Mouse (Mus musculus) kidney, embryonic 15.5 days (tissue): ENCODE measurements around the gene Arhgap33. TPM values are rescaled to one million over a fixed set of nuclear protein-coding genes. Genes with fewer than 3 reads are reported as not detected.
A peak's percentile ranks its signal among the peaks of the same experiment; 100 is the strongest.

Experiments
- ATAC-seq: fragments of 200-750 bp; cut with Nextera tagmentation; replicated peaks from 2 replicates; pipeline ENCODE4 v1.8.0; 2017; ENCODE audit warnings: moderate TSS enrichment; ENCODE audit not compliant: low FRiP score
- H3K27ac ChIP-seq: fragments of 300-500 bp; sonication (generic); 2 replicates; pipeline ENCODE4 v1.5.1; 2015; ENCODE audit warnings: mild to moderate bottlenecking, inconsistent platforms
- H3K27me3 ChIP-seq: fragments of 300-500 bp; sonication (generic); 2 replicates; pipeline ENCODE4 v1.6.1; 2015; ENCODE audit warnings: inconsistent platforms
- H3K36me3 ChIP-seq: fragments of 300-500 bp; sonication (generic); 2 replicates; pipeline ENCODE4 v1.6.1; 2015; ENCODE audit warnings: inconsistent platforms
- H3K4me1 ChIP-seq: fragments of 300-500 bp; sonication (generic); 2 replicates; pipeline ENCODE4 v1.6.1; 2015; ENCODE audit warnings: inconsistent platforms
- H3K4me2 ChIP-seq: fragments of 300-500 bp; sonication (generic); 2 replicates; pipeline ENCODE4 v1.6.1; 2015; ENCODE audit warnings: moderate library complexity, mild to moderate bottlenecking, inconsistent platforms
- H3K4me3 ChIP-seq: fragments of 300-500 bp; sonication (generic); replicated peaks from 2 replicates; pipeline ENCODE4 v1.5.1; 2015; ENCODE audit warnings: mild to moderate bottlenecking, inconsistent platforms
- H3K9ac ChIP-seq: fragments of 300-500 bp; sonication (generic); 2 replicates; pipeline ENCODE4 v1.6.1; 2015; ENCODE audit warnings: mild to moderate bottlenecking, inconsistent platforms
- H3K9me3 ChIP-seq: fragments of 300-500 bp; sonication (generic); replicated peaks from 2 replicates; pipeline ENCODE4 v1.6.1; 2016; ENCODE audit warnings: inconsistent platforms
- WGBS: fragments of 180-500 bp; shearing (Covaris S2); methylation state at CpG from one replicate; pipeline ENCODE4 v1.1.7; 2015; ENCODE audit warnings: mixed read lengths; 5-methylcytosine and 5-hydroxymethylcytosine counted together
- polyA plus RNA-seq: library from polyadenylated mRNA; unstranded; fragments of >200 nt; fragmentation: Nextera tagmentation; extraction: Ambion mirVana; gene quantifications from 2 replicates; pipeline ENCODE4 v1.2.1, GENCODE M21; 2015

The Arhgap33 gene
- 11.7 and 16.0 TPM in 2 replicates for polyA plus RNA-seq

- Histone ChIP-seq H3K27me3 (no peaks in the 10 kb centered on the region), H3K4me2 (peak within 1 kb of the TSS; percentile 89), H3K9me3 (no peaks in the 10 kb centered on the region), H3K36me3 (peaks cover 52% of the 10 kb centered on the region), H3K9ac (peak within 1 kb of the TSS; percentile 65), H3K4me3 (peak within 1 kb of the TSS; percentile 85), H3K4me1 (peaks cover 29% of the 10 kb centered on the region), H3K27ac (peak within 1 kb of the TSS; percentile 74)
- under 1% methylated on average over 53 of the region's 84 CpGs for WGBS
- peak; percentile 93 for ATAC-seq
Observed at GRCm38 (mm10) chr7:30534633-30535577, at the start of gene Arhgap33. Arhgap33 (minus strand) TSS chr7:30535060.

GRCm38 (mm10) chr7:30584339-30584738, 49.5 kb upstream of the Arhgap33 start:
- WGBS, result 85% methylated on average over 10 of the region's 10 CpGs

GRCm38 (mm10) chr7:30581547-30581946, 46.7 kb upstream of the Arhgap33 start:
- Histone ChIP-seq H3K4me3 (no peak overlapping the region), H3K9me3 (no peaks in the 10 kb centered on the region), H3K27me3 (no peaks in the 10 kb centered on the region), H3K27ac (no peak overlapping the region), H3K36me3 (peaks cover 100% of the 10 kb centered on the region), H3K4me2 (no peak overlapping the region), H3K9ac (no peak overlapping the region), H3K4me1 (peaks cover 3% of the 10 kb centered on the region; the same call in 1 of the 2 replicates)
- no peak; the same call in 1 of the 2 replicates for ATAC-seq
- WGBS, result 86% methylated on average over 16 of the region's 16 CpGs

More at GRCm38 (mm10) chr7:30584339-30584738, 49.5 kb upstream of the Arhgap33 start:
- no peaks in the 10 kb centered on the region for H3K27me3 ChIP-seq
- no peak overlapping the region for H3K4me2 ChIP-seq
- peaks cover 73% of the 10 kb centered on the region for H3K36me3 ChIP-seq
- H3K4me3 ChIP-seq, result no peak overlapping the region
- no peak for ATAC-seq
- H3K27ac ChIP-seq, result no peak overlapping the region
- H3K9me3 ChIP-seq, result no peaks in the 10 kb centered on the region
- peaks cover 15% of the 10 kb centered on the region for H3K4me1 ChIP-seq
- H3K9ac ChIP-seq, result no peak overlapping the region

GRCm38 (mm10) chr7:30579950-30580349, 45.1 kb upstream of the Arhgap33 start:
- H3K36me3 ChIP-seq, result peaks cover 100% of the 10 kb centered on the region
- no peaks in the 10 kb centered on the region for H3K9me3 ChIP-seq
- ATAC-seq, result no peak
- no peak overlapping the region for H3K9ac ChIP-seq
- no peaks in the 10 kb centered on the region for H3K27me3 ChIP-seq
- H3K27ac ChIP-seq, result no peak overlapping the region
- 94% methylated on average over 8 of the region's 8 CpGs for WGBS
- H3K4me1 ChIP-seq, result no peaks in the 10 kb centered on the region
- no peak overlapping the region for H3K4me3 ChIP-seq
- no peak overlapping the region for H3K4me2 ChIP-seq

GRCm38 (mm10) chr7:30572969-30573368, 38.1 kb upstream of the Arhgap33 start:
- no peaks in the 10 kb centered on the region for H3K27me3 ChIP-seq
- H3K4me3 ChIP-seq, result no peak overlapping the region
- no peaks in the 10 kb centered on the region for H3K4me1 ChIP-seq
- no peak overlapping the region for H3K4me2 ChIP-seq
- peaks cover 98% of the 10 kb centered on the region for H3K36me3 ChIP-seq
- WGBS, result 74% methylated on average over 2 of the region's 2 CpGs
- H3K9me3 ChIP-seq, result no peaks in the 10 kb centered on the region
- H3K27ac ChIP-seq, result no peak overlapping the region
- H3K9ac ChIP-seq, result no peak overlapping the region
- no peak for ATAC-seq

- 92% methylated on average over 5 of the region's 5 CpGs for WGBS
- H3K27ac ChIP-seq, result no peak overlapping the region
- ATAC-seq, result no peak
- no peak overlapping the region for H3K9ac ChIP-seq
- no peak overlapping the region for H3K4me3 ChIP-seq
- no peaks in the 10 kb centered on the region for H3K4me1 ChIP-seq
- no peaks in the 10 kb centered on the region for H3K9me3 ChIP-seq
- no peak overlapping the region for H3K4me2 ChIP-seq
- H3K27me3 ChIP-seq, result no peaks in the 10 kb centered on the region
- H3K36me3 ChIP-seq, result peaks cover 96% of the 10 kb centered on the region
Observed at GRCm38 (mm10) chr7:30572389-30572788, 37.5 kb upstream of the Arhgap33 start.

GRCm38 (mm10) chr7:30567555-30567954, 32.7 kb upstream of the Arhgap33 start:
- Histone ChIP-seq H3K27me3 (no peaks in the 10 kb centered on the region), H3K4me1 (peaks cover 11% of the 10 kb centered on the region), H3K9ac (no peak overlapping the region), H3K27ac (no peak overlapping the region), H3K9me3 (no peaks in the 10 kb centered on the region), H3K4me3 (no peak overlapping the region), H3K36me3 (peaks cover 77% of the 10 kb centered on the region), H3K4me2 (no peak overlapping the region)
- 93% methylated on average over 11 of the region's 11 CpGs for WGBS
- no peak for ATAC-seq

GRCm38 (mm10) chr7:30566033-30566432, 31.2 kb upstream of the Arhgap33 start:
- Histone ChIP-seq H3K4me2 (no peak overlapping the region), H3K4me3 (no peak overlapping the region), H3K9me3 (no peaks in the 10 kb centered on the region), H3K27me3 (no peaks in the 10 kb centered on the region), H3K9ac (no peak overlapping the region), H3K36me3 (peaks cover 69% of the 10 kb centered on the region), H3K4me1 (peaks cover 22% of the 10 kb centered on the region), H3K27ac (no peak overlapping the region)
- ATAC-seq, result no peak
- WGBS, result 75% methylated on average over 9 of the region's 9 CpGs

- 0 out of 2 replicates have a peak within 1 kb of the TSS, but pooled peaks have one; percentile 97 for H3K27ac ChIP-seq
- peaks cover 59% of the 10 kb centered on the region for H3K36me3 ChIP-seq
- H3K4me2 ChIP-seq, result peak within 1 kb of the TSS; percentile 79; the same call in 1 of the 2 replicates
- WGBS, result 90% methylated on average over 12 of the region's 12 CpGs
- no peaks in the 10 kb centered on the region for H3K27me3 ChIP-seq
- ATAC-seq, result no peak
- H3K9ac ChIP-seq, result peak within 1 kb of the TSS; percentile 73; the same call in 1 of the 2 replicates
- no peaks in the 10 kb centered on the region for H3K9me3 ChIP-seq
- H3K4me3 ChIP-seq, result peak within 1 kb of the TSS; percentile 80
- H3K4me1 ChIP-seq, result peaks cover 25% of the 10 kb centered on the region
Observed at GRCm38 (mm10) chr7:30564970-30565571, 30.2 kb upstream of the Arhgap33 start, which contains the start of gene Igflr1. Igflr1 (plus strand) TSS chr7:30565427.

GRCm38 (mm10) chr7:30563906-30564280, 29.0 kb upstream of the Arhgap33 start:
- peak overlapping the region; percentile 97 for H3K27ac ChIP-seq
- peaks cover 48% of the 10 kb centered on the region for H3K36me3 ChIP-seq
- no peaks in the 10 kb centered on the region for H3K9me3 ChIP-seq
- H3K4me3 ChIP-seq, result peak overlapping the region; percentile 80
- no peak for ATAC-seq
- H3K4me2 ChIP-seq, result peak overlapping the region; percentile 79
- peak overlapping the region; percentile 73 for H3K9ac ChIP-seq
- H3K4me1 ChIP-seq, result peaks cover 31% of the 10 kb centered on the region
- WGBS, result 17% methylated on average over 6 of the region's 6 CpGs
- H3K27me3 ChIP-seq, result no peaks in the 10 kb centered on the region

- WGBS, result under 1% methylated on average over 45 of the region's 45 CpGs
Observed at GRCm38 (mm10) chr7:30563117-30563905, 28.5 kb upstream of the Arhgap33 start, which contains the start of the genes U2af1l4, Gm49396 and Psenen. U2af1l4 (plus strand) TSS chr7:30563301. Gm49396 (plus strand) TSS chr7:30563344. Psenen (minus strand) TSS chr7:30563627.

More at GRCm38 (mm10) chr7:30563117-30563905, 28.5 kb upstream of the Arhgap33 start, which contains the start of the genes U2af1l4, Gm49396 and Psenen:
- peak within 1 kb of the TSS; percentile 79 for H3K4me2 ChIP-seq
- peak; percentile 91 for ATAC-seq
- peak within 1 kb of the TSS; percentile 80 for H3K4me3 ChIP-seq
- no peaks in the 10 kb centered on the region for H3K27me3 ChIP-seq
- H3K27ac ChIP-seq, result peak within 1 kb of the TSS; percentile 97
- H3K9me3 ChIP-seq, result no peaks in the 10 kb centered on the region
- peak within 1 kb of the TSS; percentile 73 for H3K9ac ChIP-seq
- peaks cover 42% of the 10 kb centered on the region for H3K36me3 ChIP-seq
- H3K4me1 ChIP-seq, result peaks cover 37% of the 10 kb centered on the region
